Mouse (Mus musculus) spleen, adult 2 months (tissue): ENCODE measurements around the gene Nyap1.

Experiments used
- CTCF ChIP-seq: fragments of 200-500 bp; IDR thresholded peaks from 2 replicates; pipeline ENCODE4 v1.5.1; 2011; ENCODE audit warnings: mild to moderate bottlenecking, inconsistent platforms; ENCODE audit not compliant: insufficient read depth, insufficient read length, insufficient replicate concordance; ENCODE audit errors: extremely low read depth
- POLR2A ChIP-seq: fragments of 200-500 bp; IDR thresholded peaks from 2 replicates; pipeline ENCODE4 v1.6.1; 2011; ENCODE audit warnings: low read depth, low read length, inconsistent platforms

DNA sequence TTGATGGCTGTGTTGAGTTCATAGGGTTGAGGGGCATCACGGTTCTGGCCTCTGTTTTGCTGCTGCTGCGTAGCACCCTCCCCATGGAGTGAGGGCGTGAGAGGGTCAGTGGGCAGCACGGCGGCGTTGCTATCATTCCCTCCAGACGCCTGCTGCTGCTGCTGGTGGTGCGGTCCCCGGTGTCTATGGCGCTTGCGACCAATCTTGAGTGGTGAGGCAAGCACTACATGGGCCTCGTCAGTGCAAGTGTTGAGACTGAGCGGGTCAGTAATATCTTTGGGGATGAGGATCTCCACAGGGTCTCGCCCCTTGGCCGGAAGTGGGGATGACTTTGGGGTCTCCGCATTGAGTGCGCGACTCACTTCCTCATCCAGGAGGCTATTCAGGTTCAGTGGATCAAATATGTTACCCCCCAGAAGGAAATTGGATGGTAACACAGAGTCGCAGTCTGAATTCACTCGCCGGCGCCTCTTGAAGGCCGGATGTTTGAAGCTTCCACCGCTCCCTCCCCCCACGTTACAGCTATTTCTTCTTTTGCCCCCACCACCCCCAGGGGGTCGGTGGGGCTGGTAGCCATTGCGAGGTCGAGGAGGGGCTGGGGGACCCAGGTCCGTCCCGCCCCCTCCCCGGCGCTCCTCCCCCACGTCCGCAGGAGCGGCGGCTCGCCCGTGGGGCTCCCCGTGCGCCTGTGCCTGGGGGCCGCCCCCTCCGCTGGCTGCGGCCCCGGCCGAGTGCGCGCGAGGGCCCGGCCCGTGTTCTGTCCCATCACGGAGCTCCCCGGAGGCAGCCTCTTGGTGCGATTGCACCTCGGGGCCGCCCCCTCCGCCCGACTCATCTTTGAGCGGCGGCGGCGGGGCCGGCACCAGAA is 44.0 kb upstream of the Nyap1 start:
- no peak for TF ChIP-seq CTCF
- no peak for TF ChIP-seq POLR2A
